Mouse (Mus musculus) adrenal gland, postnatal 14 days (tissue): ENCODE measurements around the gene Mrgprh. TPM values are rescaled to one million over a fixed set of nuclear protein-coding genes. Genes with fewer than 3 reads are reported as not detected.
A peak's percentile ranks its signal among the peaks of the same experiment; 100 is the strongest.

Experiments used
- DNase-seq: peaks from one replicate; pipeline ENCODE4 v3.0.0; 2021; ENCODE audit warnings: mixed read lengths
- long read RNA-seq, 2 experiments: library from polyadenylated mRNA; stranded (forward); transcript quantifications; one replicate each; pipeline ENCODE4 v2.0.0; 2021
- total RNA-seq: library from RNA; stranded (reverse); gene quantifications from 2 replicates; pipeline ENCODE4 v1.2.3, GENCODE M21; 2021

Mrgprh gene
- total RNA-seq = 0.19 TPM in 2 replicates
- long read RNA-seq, experiment 1 = 0 reads
- long read RNA-seq, experiment 2 = 0 reads

- DNase-seq = no peak
These were observed at the start of gene Mrgprh for GRCm38 (mm10) chr17:12875734-12876133. TSS of gene Mrgprh (plus strand) at chr17:12876034.

- DNase-seq = no peak
These were observed 45.5 kb upstream of the Mrgprh start for GRCm38 (mm10) chr17:12830351-12830750.

GRCm38 (mm10) chr17:12832231-12832630 lies 43.6 kb upstream of the Mrgprh start:
- DNase-seq = peak; percentile 87

- DNase-seq = no peak
These were observed 43.2 kb upstream of the Mrgprh start for GRCm38 (mm10) chr17:12832657-12833056.

GRCm38 (mm10) chr17:12834317-12834716 lies 41.5 kb upstream of the Mrgprh start:
- DNase-seq = no peak

- DNase-seq = no peak
These were observed 41.0 kb upstream of the Mrgprh start for GRCm38 (mm10) chr17:12834826-12835225.

- DNase-seq = no peak
These were observed 40.1 kb upstream of the Mrgprh start for GRCm38 (mm10) chr17:12835738-12836137.

- DNase-seq = no peak
These were observed 36.2 kb upstream of the Mrgprh start for GRCm38 (mm10) chr17:12839475-12840267.

GRCm38 (mm10) chr17:12843826-12844225 lies 32.0 kb upstream of the Mrgprh start:
- DNase-seq = no peak

GRCm38 (mm10) chr17:12844540-12844939 lies 31.3 kb upstream of the Mrgprh start:
- no peak for DNase-seq

GRCm38 (mm10) chr17:12845862-12846261 lies 30.0 kb upstream of the Mrgprh start:
- DNase-seq = no peak

- DNase-seq = no peak
These were observed 29.4 kb upstream of the Mrgprh start for GRCm38 (mm10) chr17:12846474-12846873.

GRCm38 (mm10) chr17:12847736-12848135 lies 28.1 kb upstream of the Mrgprh start:
- no peak for DNase-seq

GRCm38 (mm10) chr17:12849778-12850382 lies 26.0 kb upstream of the Mrgprh start:
- peak; percentile 19 for DNase-seq

GRCm38 (mm10) chr17:12851689-12852088 lies 24.1 kb upstream of the Mrgprh start:
- no peak for DNase-seq

- no peak for DNase-seq
These were observed 22.0 kb upstream of the Mrgprh start for GRCm38 (mm10) chr17:12853821-12854220.

GRCm38 (mm10) chr17:12854386-12854785 lies 21.4 kb upstream of the Mrgprh start:
- no peak for DNase-seq

GRCm38 (mm10) chr17:12857395-12857794 lies 18.4 kb upstream of the Mrgprh start:
- no peak for DNase-seq

GRCm38 (mm10) chr17:12858072-12858471 lies 17.8 kb upstream of the Mrgprh start:
- peak; percentile 21 for DNase-seq

GRCm38 (mm10) chr17:12859006-12859520 lies 16.8 kb upstream of the Mrgprh start:
- DNase-seq = no peak

- no peak for DNase-seq
These were observed 11.7 kb upstream of the Mrgprh start for GRCm38 (mm10) chr17:12864111-12864510.

GRCm38 (mm10) chr17:12865407-12865806 lies 10.4 kb upstream of the Mrgprh start:
- DNase-seq = no peak

GRCm38 (mm10) chr17:12866853-12867252 lies 9.0 kb upstream of the Mrgprh start:
- no peak for DNase-seq

- DNase-seq = no peak
These were observed 7.8 kb upstream of the Mrgprh start, which contains the start of gene Mas1 for GRCm38 (mm10) chr17:12868043-12868442. TSS of gene Mas1 (minus strand) at chr17:12868143.
